Mouse (Mus musculus) liver, postnatal 0 days (tissue): Measurements from ENCODE around the gene Pifo.

Experiments used
- CTCF ChIP-seq: sonication (generic); IDR thresholded peaks from 2 replicates; pipeline ENCODE4 v1.5.1; 2016; ENCODE audit warnings: antibody characterized with exemption, low read depth
- EP300 ChIP-seq: IDR thresholded peaks from 2 replicates; pipeline ENCODE4 v1.6.1; 2016; ENCODE audit warnings: antibody characterized with exemption, low read depth, mild to moderate bottlenecking

GRCm38 (mm10) chr3:106000707-106001375 is 13.6 kb downstream of the Pifo start:
- TF ChIP-seq EP300 = no peak
- no peak for TF ChIP-seq CTCF
